Mouse (Mus musculus): Measurements from ENCODE around the gene Rit1.
"Not testable (repeated sequence)": the region's sequence is repeated elsewhere in the genome, so short reads cannot be mapped to it uniquely, and the experiment has no call there.

Gene Rit1

GRCm38 (mm10) chr3:88716399-88717197 is at the start of gene Rit1:
Gene Rit1 (plus strand): TSS chr3:88716838.
- DNase-seq (ENCODE audit: low spot score) = peak; percentile 93

GRCm38 (mm10) chr3:88677399-88677798 is 39.2 kb upstream of the Rit1 start:
- peak; percentile 98 for DNase-seq (ENCODE audit: low spot score)

- DNase-seq (ENCODE audit: low spot score) = no peak
Measured at GRCm38 (mm10) chr3:88683814-88684213, 32.8 kb upstream of the Rit1 start.

GRCm38 (mm10) chr3:88684236-88684979 is 32.2 kb upstream of the Rit1 start:
- DNase-seq (ENCODE audit: low spot score) = no peak

GRCm38 (mm10) chr3:88684980-88685941 is 31.4 kb upstream of the Rit1 start, which contains the start of gene Khdc4:
Gene Khdc4 (plus strand): TSS chr3:88685803.
- DNase-seq (ENCODE audit: low spot score) = peak; percentile 99

GRCm38 (mm10) chr3:88685958-88686451 is 30.6 kb upstream of the Rit1 start:
- DNase-seq (ENCODE audit: low spot score) = peak; percentile 73

- DNase-seq (ENCODE audit: low spot score) = no peak
Measured at GRCm38 (mm10) chr3:88686734-88687611, 29.7 kb upstream of the Rit1 start.

GRCm38 (mm10) chr3:88689079-88689478 is 27.6 kb upstream of the Rit1 start:
- no peak for DNase-seq (ENCODE audit: low spot score)

GRCm38 (mm10) chr3:88695545-88695944 is 21.1 kb upstream of the Rit1 start:
- no peak for DNase-seq (ENCODE audit: low spot score)

- DNase-seq (ENCODE audit: low spot score) = no peak
Measured at GRCm38 (mm10) chr3:88698051-88698450, 18.6 kb upstream of the Rit1 start.

- no peak for DNase-seq (ENCODE audit: low spot score)
Measured at GRCm38 (mm10) chr3:88698834-88699233, 17.8 kb upstream of the Rit1 start.

- DNase-seq (ENCODE audit: low spot score) = no peak
Measured at GRCm38 (mm10) chr3:88700247-88700646, 16.4 kb upstream of the Rit1 start.

- no peak for DNase-seq (ENCODE audit: low spot score)
Measured at GRCm38 (mm10) chr3:88701222-88701621, 15.4 kb upstream of the Rit1 start.

- no peak for DNase-seq (ENCODE audit: low spot score)
Measured at GRCm38 (mm10) chr3:88713709-88714108, 2.9 kb upstream of the Rit1 start.

GRCm38 (mm10) chr3:88714725-88715124 is 1.9 kb upstream of the Rit1 start:
- DNase-seq (ENCODE audit: low spot score) = no peak

GRCm38 (mm10) chr3:88715716-88716115 is 922 bp upstream of the Rit1 start:
- DNase-seq (ENCODE audit: low spot score) = not testable (repeated sequence)

GRCm38 (mm10) chr3:88717198-88717798 is 660 bp downstream of the Rit1 start:
- DNase-seq (ENCODE audit: low spot score) = peak; percentile 56

- DNase-seq (ENCODE audit: low spot score) = no peak
Measured at GRCm38 (mm10) chr3:88717831-88718230, 1.2 kb downstream of the Rit1 start.

- no peak for DNase-seq (ENCODE audit: low spot score)
Measured at GRCm38 (mm10) chr3:88719098-88719497, 2.5 kb downstream of the Rit1 start.

- DNase-seq (ENCODE audit: low spot score) = no peak
Measured at GRCm38 (mm10) chr3:88736556-88736955, 19.9 kb downstream of the Rit1 start.

All from embryo, embryonic 10.5 days (tissue).